Mouse (Mus musculus): ENCODE data around the gene Rep15.

Rep15 gene

GRCm38 (mm10) chr6:147030096-147030885 is 2.1 kb upstream of the Rep15 start:
- DNase-seq = no peak

GRCm38 (mm10) chr6:147042291-147043290 is 10.2 kb downstream of the Rep15 start, which contains the start of gene Mrps35:
Gene Mrps35, plus strand, starts transcription at chr6:147042764.
- DNase-seq = peak; percentile 91

GRCm38 (mm10) chr6:147043633-147044032 is 11.2 kb downstream of the Rep15 start:
- no peak for DNase-seq

- no peak for DNase-seq
These were observed 16.9 kb downstream of the Rep15 start for GRCm38 (mm10) chr6:147049239-147049805.

GRCm38 (mm10) chr6:147051666-147052065 is 19.3 kb downstream of the Rep15 start:
- no peak for DNase-seq

- DNase-seq = no peak
These were observed 20.1 kb downstream of the Rep15 start for GRCm38 (mm10) chr6:147052440-147052839.

GRCm38 (mm10) chr6:147053785-147054646 is 21.6 kb downstream of the Rep15 start:
- no peak for DNase-seq

- DNase-seq = no peak
These were observed 23.1 kb downstream of the Rep15 start for GRCm38 (mm10) chr6:147055374-147055977.

- peak; percentile 36 for DNase-seq
These were observed 26.9 kb downstream of the Rep15 start for GRCm38 (mm10) chr6:147059326-147059725.

GRCm38 (mm10) chr6:147061630-147062029 is 29.2 kb downstream of the Rep15 start:
- no peak for DNase-seq

- DNase-seq = no peak
These were observed 29.6 kb downstream of the Rep15 start for GRCm38 (mm10) chr6:147062034-147062433.

- no peak for DNase-seq
These were observed 30.3 kb downstream of the Rep15 start for GRCm38 (mm10) chr6:147062694-147063093.

- DNase-seq = no peak
These were observed 32.0 kb downstream of the Rep15 start for GRCm38 (mm10) chr6:147064226-147064943.

GRCm38 (mm10) chr6:147064944-147065261 is 32.5 kb downstream of the Rep15 start:
- DNase-seq = no peak

GRCm38 (mm10) chr6:147075808-147076387 is 43.5 kb downstream of the Rep15 start:
- DNase-seq = peak; percentile 20

GRCm38 (mm10) chr6:147076878-147077277 is 44.5 kb downstream of the Rep15 start:
- DNase-seq = no peak

- no peak for DNase-seq
These were observed 47.5 kb downstream of the Rep15 start for GRCm38 (mm10) chr6:147079919-147080318.

All from lung, postnatal 14 days (tissue).